Mouse (Mus musculus): ENCODE results near the gene Btbd11.

Gene Btbd11

DNA sequence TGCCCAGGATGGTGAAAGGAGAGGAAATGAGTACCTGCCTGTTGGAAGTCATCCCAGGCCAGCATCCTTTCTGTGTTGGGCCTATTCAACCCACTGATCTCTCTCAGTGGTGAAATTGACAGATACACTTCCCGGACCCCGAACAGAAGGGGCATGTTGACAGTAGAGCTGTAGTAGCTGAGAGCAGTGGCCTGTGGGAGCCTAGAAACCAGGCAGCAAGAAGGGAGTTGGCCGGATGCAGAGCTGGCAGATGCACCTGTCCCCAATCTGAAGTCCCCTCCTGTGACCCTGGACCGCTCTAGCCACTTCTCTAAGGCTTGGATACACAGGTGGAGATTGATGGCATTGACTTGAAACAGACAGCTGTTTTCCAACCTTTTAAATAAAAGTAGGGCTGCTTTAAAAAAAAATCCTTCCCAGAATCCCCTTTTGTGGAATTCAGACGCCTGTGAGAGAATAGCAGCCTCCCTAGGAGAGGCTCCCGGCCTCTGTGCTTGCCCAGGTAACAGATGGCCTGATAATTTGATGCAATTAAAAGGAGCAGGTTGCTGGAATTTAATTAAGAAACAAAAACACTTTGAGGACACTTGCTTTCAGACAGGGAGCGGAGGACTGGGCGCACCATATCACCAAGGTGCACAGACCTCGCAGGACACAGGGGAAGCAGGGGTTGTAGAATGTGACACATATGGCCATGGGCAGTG lies 89.2 kb downstream of the Btbd11 start:
- no peak for DNase-seq (ENCODE audit: low spot score in 2 of 2)

DNA sequence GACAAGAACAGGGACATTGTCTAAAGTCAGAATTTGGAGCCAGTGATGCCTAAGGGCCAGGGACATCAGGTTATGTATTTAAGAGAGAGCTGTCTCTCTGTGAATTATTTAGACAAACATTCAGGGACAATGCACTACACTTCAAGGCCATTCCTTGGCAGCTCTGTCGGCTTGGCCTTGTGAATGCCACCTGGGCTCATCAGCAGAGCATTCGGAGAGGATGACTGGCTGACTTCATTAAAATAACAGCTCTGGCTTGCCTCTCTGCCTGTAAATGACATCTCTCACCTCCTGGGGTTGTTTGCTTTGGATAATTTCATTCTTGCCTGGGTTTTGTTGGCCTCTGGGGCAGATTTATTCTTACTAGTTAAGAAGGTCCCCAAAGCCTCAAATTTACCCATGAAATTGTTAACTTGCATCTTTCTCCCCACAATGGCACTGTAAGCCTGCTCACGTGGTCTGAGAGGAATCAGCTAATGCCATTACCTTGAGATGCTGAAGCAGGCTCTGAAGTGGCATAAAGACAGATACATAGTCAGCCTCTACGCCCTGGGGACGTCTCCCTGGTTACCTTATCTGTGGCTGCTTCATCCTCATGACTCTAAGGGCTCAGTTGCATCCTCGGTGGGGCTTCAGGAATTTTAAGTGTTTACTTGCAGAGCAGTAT lies 93.5 kb downstream of the Btbd11 start:
- DNase-seq (ENCODE audit: low spot score in 2 of 2): no peak

DNA sequence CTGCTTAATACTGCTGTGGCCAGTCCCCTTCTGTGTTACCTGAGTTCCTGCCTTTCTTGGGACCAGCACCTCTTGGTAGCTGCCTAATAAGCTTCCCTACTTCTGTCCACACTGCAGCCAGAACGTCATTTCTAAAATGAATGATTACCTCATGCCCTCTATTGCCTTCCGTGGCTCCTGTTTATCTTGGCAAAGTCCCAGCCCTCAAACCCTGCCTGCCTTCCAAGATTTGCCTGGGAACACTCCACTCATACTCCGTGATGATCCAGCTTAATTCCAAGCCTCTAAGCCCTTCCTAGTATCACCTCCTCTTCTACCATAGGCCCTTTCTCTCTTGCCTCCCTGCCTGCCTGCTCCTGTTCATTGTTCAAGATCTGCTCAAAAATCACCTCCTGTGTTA lies 94.5 kb downstream of the Btbd11 start:
- DNase-seq (ENCODE audit: low spot score in 2 of 2): no peak

DNA sequence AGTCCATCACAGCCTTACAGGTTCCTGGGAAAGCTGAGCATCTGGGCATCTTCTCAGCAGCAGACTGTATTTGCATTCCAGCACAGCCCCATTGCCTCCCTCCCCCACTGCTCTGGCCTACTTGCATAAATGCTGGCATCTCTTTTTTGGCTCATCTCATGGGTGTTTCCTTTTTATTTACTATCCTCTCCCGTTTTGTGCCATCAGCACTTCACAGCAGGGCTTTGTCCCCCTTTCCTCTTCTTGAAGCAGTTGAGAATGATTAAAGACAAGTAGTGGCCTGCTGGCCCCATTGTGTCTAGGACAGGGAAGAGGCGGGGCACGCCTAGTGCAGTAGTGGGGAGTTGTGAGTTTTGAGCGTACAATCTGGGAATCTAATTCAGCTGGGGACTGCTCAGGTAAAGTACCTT lies 95.5 kb downstream of the Btbd11 start:
- peak; percentile 22 to 41 for DNase-seq (ENCODE audit: low spot score in 2 of 2)

- no peak for DNase-seq (ENCODE audit: low spot score in 2 of 2)
Measured at GRCm38 (mm10) chr10:85482480-85482879, 95.9 kb downstream of the Btbd11 start.

- no peak for DNase-seq (ENCODE audit: low spot score in 2 of 2)
Measured at GRCm38 (mm10) chr10:85486456-85486855, 99.8 kb downstream of the Btbd11 start.

GRCm38 (mm10) chr10:85492583-85492982 lies 106.0 kb downstream of the Btbd11 start:
- DNase-seq (ENCODE audit: low spot score in 2 of 2): no peak

GRCm38 (mm10) chr10:85496358-85496757 lies 109.7 kb downstream of the Btbd11 start:
- DNase-seq (ENCODE audit: low spot score in 2 of 2): no peak

DNA sequence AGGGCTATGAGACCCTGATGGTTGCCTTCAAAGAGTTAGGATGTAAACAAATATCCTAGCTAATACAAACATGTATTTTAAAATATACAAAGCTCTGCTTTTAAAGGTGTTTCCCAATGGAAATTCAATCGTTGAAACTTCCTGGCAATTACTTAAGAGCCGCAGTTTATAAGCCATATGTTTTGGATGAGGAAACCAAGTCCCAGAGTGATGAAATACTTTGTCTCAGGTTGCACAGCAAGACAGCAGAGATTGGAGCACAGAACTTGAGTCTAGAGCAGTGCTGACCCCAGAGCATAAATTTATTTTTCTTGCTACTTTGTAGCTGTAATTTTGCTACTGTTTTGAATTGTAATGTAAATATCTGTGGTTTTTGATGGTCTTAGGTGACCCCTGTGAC lies 110.4 kb downstream of the Btbd11 start:
- DNase-seq (ENCODE audit: low spot score in 2 of 2): no peak

DNA sequence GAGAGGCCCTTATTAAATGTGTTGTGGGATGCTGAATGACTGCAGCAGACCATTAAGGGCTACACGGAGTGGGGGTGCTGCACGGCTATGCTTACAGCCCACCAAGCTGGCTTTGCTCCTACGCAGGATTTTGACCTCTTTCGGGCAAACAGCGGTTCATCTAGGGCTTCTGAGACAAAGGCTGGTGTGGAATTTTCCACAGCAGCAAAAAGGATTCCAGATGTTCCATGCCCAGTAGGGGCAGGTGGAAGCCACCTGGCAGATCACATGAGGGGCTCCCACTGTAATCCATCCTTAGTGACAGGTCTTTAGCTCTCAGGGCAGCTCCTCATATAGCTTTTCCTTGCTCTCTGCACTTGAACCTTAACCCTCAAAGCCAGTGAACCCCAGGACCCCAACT lies 111.3 kb downstream of the Btbd11 start:
- DNase-seq (ENCODE audit: low spot score in 2 of 2): no peak

DNA sequence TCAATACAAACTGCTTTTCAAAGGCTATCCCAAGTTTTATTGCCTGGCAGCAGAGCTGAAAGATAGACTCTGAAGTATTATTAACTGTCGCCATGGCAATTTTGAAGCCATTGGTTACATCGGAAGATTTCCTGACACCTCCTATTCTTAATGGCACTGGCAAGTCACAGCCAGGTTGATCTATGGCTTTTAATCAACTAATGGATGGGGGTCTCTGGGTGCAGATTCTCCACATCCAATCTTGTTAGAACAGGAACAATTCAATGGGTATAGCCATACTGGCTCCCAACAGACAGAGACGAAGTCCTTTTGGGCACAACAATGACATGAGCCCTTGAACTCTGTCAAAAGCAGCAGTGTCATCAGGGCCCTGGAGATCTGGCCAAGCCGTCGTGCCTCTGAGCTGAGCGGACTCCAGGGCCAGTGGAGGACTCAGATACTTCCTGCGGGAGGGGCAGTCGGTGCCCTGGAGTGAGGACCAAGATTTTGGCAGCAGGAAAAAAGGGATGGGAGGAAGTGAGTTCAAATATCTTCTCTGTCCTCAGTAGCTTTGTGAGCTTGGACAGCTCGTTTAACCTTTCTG lies 114.0 kb downstream of the Btbd11 start:
- no peak for DNase-seq (ENCODE audit: low spot score in 2 of 2)

DNA sequence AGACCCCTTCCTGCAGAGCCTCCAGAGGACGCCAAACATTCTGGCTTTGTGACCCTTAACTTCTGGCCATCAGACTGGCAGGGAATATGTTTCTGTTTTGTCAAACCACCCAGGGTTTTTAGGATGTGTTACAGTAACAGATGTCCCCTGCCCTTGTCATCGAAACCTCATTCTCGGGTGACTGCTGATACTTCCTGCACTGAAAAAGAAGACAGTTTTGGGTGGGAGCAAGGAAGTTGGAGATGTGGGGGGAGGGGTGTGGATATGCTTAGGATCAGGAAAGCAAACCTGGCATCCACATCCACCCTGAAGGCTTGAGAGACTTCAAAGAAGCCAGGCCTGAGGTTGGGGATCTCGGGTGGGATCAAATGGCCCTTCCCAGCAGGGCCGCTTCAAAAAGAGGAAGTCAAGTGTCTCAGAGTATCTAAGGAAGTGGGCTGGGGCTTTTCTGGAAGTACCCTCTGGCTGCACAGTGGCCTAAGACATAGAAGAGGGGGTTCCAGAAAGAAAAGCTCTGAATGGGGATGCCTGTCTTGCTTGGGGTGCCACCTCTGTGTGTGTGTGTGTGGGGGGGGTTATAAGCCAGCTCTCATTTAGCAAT lies 115.5 kb downstream of the Btbd11 start:
- no peak for DNase-seq (ENCODE audit: low spot score in 2 of 2)

DNA sequence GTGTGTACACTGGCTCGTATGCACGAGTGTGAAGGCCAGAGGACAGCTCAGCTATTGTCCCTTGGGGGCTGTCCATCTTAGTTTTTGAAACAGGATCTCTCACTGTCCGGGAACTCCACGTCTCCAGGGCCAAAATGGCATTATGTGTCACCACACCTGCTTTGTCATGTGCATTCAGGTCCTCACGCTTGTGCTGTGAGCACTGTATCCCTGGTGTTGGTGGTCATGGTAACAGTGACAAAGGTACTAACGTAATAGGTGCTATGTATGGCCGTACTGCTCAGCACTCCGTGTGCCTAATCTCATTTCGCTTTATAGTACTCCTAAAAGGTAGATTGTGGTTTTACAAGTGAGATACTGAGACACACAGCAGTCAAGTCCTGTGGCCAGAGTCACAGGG lies 116.0 kb downstream of the Btbd11 start:
- DNase-seq (ENCODE audit: low spot score in 2 of 2): no peak

- no peak for DNase-seq (ENCODE audit: low spot score in 2 of 2)
Measured at GRCm38 (mm10) chr10:85503453-85503852, 116.8 kb downstream of the Btbd11 start.

DNA sequence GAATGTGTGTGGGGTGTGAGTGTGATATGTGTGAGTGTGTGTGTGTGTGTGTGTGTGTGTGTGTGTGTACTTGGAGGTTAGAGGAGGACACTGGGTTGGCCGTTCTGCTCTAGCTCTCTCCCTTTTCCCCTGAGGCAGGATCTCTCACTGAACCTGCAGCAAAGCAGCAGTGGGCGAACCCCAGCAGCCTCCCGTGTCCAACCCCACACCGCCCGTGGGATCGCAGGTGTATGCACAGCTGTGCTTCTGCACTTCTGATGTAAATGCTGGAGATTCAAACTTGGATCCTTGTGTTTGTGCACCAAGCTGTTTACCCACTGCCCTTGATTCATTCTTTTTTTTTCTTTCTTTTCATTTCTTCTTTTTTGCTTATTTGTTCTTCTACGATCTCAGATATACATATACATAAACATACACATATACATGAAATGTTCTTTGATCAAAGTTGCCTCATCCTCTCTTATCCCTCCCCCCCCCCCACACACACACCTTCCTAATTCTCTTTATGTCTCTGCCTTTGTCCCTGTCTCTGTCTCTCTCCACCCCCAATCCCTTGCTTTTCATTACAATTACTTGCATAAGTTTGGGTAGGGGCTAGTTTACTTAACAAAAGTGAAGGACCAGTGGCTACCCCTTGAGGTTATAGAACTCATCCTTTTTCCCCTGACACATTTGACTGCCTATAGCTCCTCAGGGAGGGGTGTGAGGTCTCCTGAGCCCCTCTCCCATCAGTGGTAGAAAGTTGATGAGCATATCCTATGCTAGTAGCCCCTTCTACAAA lies 120.8 kb downstream of the Btbd11 start:
- no peak for DNase-seq (ENCODE audit: low spot score in 2 of 2)

- no peak for DNase-seq (ENCODE audit: low spot score in 2 of 2)
Measured at GRCm38 (mm10) chr10:85508193-85508794, 121.7 kb downstream of the Btbd11 start.

- DNase-seq (ENCODE audit: low spot score in 2 of 2): no peak
Measured at GRCm38 (mm10) chr10:85509000-85509399, 122.4 kb downstream of the Btbd11 start.

- no peak for DNase-seq (ENCODE audit: low spot score in 2 of 2)
Measured at GRCm38 (mm10) chr10:85510329-85510728, 123.7 kb downstream of the Btbd11 start.

GRCm38 (mm10) chr10:85512808-85513207 lies 126.2 kb downstream of the Btbd11 start:
- DNase-seq (ENCODE audit: low spot score in 2 of 2): no peak

DNA sequence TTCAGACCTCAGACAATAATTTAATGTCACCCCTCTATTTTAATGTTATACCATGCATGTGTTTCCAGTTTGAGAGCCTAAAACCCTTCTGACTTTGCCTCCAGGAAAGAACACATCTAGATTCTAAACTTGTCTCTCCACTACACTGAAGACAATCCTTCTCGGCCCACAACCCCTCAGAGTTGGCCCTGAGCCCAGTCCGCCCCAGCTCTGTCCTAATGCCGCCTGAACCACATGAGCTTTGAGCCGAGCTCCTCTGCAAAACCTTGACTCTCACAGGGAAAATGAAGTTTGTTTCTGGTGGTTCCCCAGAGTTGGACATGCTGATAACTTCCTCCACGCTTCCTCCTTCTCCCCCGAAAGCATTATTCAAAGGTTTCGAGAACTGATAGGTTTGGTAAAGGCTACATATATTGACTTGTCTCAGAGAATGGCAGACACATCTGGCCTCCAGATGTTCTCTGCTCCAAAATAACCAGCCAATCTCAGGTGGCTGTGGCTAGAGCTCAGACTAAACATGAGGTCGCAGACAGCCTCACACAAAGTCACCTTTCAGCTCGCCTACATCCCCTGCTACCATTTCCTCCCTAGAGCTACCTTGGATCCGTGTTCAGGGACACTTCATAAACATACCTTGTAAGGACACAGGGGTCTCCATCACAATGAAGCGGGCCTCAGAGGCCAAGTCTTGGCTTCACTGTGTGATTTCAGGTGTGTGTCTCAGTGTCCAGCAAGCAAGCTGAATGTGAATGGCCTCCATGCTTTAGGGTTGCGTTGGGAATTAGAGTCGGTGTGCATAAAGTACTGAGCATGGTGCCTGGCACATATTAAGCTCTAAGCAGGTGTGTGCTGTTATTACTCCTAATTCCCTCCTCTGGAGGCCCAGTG lies 130.9 kb downstream of the Btbd11 start:
- DNase-seq (ENCODE audit: low spot score in 2 of 2): no peak

GRCm38 (mm10) chr10:85518111-85518409 lies 131.4 kb downstream of the Btbd11 start:
- DNase-seq (ENCODE audit: low spot score in 2 of 2): no peak
